Mouse (Mus musculus) liver, embryonic 14.5 days (tissue): Measurements from ENCODE around the gene Mpl.

ENCODE experiments used
- CTCF ChIP-seq: IDR thresholded peaks from 2 replicates; pipeline ENCODE4 v1.5.1; 2016; ENCODE audit warnings: antibody characterized with exemption, low read depth, control low read depth
- EP300 ChIP-seq: IDR thresholded peaks from 2 replicates; pipeline ENCODE4 v1.6.1; 2016; ENCODE audit warnings: antibody characterized with exemption, low read depth

DNA sequence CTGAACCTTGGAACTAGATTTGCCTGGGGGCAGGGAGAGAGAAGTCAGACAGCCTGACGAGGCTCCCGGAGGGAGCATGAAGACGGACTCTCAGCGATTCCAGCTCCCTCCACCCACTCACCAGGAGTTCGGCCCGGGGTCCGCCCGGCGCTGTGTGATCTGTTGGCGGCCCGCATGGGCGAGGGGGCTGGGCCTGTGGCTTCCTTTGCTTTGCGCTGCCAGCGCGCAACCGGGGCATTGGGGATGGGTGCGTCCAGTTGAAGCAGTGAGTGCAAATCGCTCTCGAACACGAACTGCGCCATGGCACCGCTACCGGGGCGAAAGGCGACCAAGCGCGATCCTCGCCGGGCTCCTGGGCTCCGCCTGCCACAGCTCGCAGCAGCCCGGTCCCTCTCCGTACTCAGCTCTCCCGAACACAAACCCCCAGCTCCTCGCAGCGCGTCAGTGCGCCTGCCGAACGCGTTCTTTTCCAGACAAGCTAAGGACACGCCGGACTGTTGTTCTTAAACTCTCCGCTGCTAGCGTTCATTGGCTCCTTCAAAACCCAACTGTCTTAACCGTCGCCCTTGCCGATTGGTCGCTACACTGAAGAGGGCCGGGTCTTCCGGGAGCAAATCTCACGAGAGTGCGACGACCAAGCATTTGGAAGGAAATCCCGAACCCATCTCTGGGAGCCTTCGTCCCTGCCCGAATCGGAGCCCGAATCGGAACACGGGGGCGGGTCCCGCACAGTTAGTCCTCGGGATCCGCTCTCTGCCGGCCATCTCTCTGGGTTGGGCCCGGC, 20.3 kb downstream of the Mpl start, which contains the start of gene Cdc20:
- no peak for TF ChIP-seq CTCF
- 0 out of 2 replicates have a peak, but pooled peaks have one; percentile 45 for TF ChIP-seq EP300
